In the genomic region with DNA sequence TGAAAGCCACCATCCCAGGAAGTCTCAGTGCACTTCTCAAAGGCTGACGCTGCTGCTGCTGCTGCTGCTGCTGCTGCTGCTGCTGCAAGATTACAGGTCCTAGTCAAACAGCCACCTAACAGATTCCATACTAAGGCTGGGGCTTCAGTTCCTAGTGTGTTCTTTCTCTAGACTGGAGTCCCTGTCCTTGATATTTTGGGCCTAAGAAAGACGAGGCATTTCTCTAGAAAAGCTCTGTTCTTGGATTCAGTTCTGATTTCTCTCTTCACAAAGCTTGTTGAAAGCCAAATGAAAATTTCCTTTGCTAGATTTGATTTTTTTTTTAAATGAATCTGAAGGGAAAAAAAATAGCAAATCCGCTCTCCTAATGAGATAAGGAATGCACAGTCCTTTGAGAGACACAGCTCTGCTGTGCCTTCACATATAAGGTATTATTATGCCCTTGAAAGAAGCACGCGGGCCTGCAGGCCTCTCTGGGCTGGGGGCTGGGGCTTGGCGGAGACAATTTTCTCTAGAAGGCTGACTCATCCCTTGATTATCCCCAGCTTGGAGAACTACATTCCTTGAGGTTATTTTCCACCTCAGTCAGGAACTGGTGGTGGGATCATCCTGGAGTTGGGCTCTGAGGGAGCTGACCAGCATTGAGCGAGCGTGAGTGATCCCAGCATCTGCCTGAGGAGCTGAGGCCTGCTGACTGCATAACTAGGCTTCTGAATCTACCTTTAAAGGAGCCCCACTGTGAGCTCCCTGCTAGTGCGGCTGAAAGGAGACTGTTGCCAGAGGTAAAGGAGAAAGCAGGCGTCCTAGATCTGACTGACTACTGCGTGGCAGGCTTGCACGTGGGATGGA, we compare ENCODE assay signal across 12 mouse cellular contexts. TPM values are rescaled to one million over a fixed set of nuclear protein-coding genes. Genes with fewer than 3 reads are reported as not detected.
A peak's percentile ranks its signal among the peaks of the same experiment; 100 is the strongest.
DNase-seq lines count a peak whose midpoint lies in the region; ATAC-seq and TF ChIP-seq lines count a peak whose summit lies in the region.
"Had no signal": no experiment of that assay in that cellular context is flagged by ENCODE, and none has a peak within 500 bp of the region (broad histone marks: within the 10 kb centered on the region; RNA-seq: fewer than 3 reads in every experiment).

No protein-coding gene starts in this region.

- peak; percentile 59; the same call in 1 of the 2 replicates for TF ChIP-seq EP300 in ES-Bruce4 (IDR thresholded peaks at IDR 0.05; ENCODE audit: insufficient read depth, low read depth, low read length)

- H3K4me3 ChIP-seq in hindbrain, embryonic 15.5 days = no peak overlapping the region
- H3K4me3 ChIP-seq in hindbrain, embryonic 11.5 days (ENCODE audit: low read depth, low read length) = no peak overlapping the region
- no peak overlapping the region for H3K4me3 ChIP-seq in ES-Bruce4 (ENCODE audit: low read depth, low read length)
- no peak overlapping the region for H3K4me3 ChIP-seq in midbrain, embryonic 13.5 days (replicated peaks)
- H3K4me3 ChIP-seq: gastrocnemius, adult 2 months; megakaryocyte, embryonic 14.5 days had no signal

- no peak for TF ChIP-seq POLR2A in ES-Bruce4 (IDR thresholded peaks at IDR 0.05; ENCODE audit: insufficient read depth, low read length)
- no peak for TF ChIP-seq POLR2A in brain, embryonic 14.5 days (IDR thresholded peaks at IDR 0.05; ENCODE audit: borderline replicate concordance, extremely low read depth, insufficient read depth, insufficient read length, poor library complexity, severe bottlenecking)

- no peak for ATAC-seq in hindbrain, embryonic 15.5 days (ENCODE audit: low FRiP score, low read depth)
- no peak for ATAC-seq in hindbrain, embryonic 11.5 days (ENCODE audit: low FRiP score)
- 0 out of 2 replicates have a peak, but pooled peaks have one; percentile 40 for ATAC-seq in midbrain, embryonic 13.5 days

- no peaks in the 10 kb centered on the region for H3K9me3 ChIP-seq in hindbrain, embryonic 15.5 days
- no peaks in the 10 kb centered on the region for H3K9me3 ChIP-seq in hindbrain, embryonic 11.5 days (ENCODE audit: control insufficient read depth, low read length)
- no peaks in the 10 kb centered on the region for H3K9me3 ChIP-seq in ES-Bruce4 (replicated peaks; ENCODE audit: control insufficient read depth, insufficient read depth, low read length, poor library complexity, severe bottlenecking)
- no peaks in the 10 kb centered on the region for H3K9me3 ChIP-seq in midbrain, embryonic 13.5 days

- no peak for DNase-seq in hindbrain, embryonic 11.5 days (ENCODE audit: low spot score)
- DNase-seq in brain, embryonic 14.5 days (ENCODE audit: low read depth) = peak; percentile 31
- no peak for DNase-seq in cerebellum, postnatal 14 days
- no peak for DNase-seq in ovary, postnatal 14 days (ENCODE audit: low spot score)
- no peak for DNase-seq in spleen, adult 12 weeks (ENCODE audit: low spot score)
- DNase-seq: gastrocnemius, adult 2 months; heart, postnatal 10 days had no signal

- no peak for TF ChIP-seq CTCF in ES-Bruce4 (IDR thresholded peaks at IDR 0.05; ENCODE audit: low read depth, low read length)
- no peak for TF ChIP-seq CTCF in brain, embryonic 14.5 days (IDR thresholded peaks at IDR 0.05; ENCODE audit: borderline replicate concordance, extremely low read depth, insufficient read depth, insufficient read length)

- H3K9ac ChIP-seq in hindbrain, embryonic 15.5 days = no peak overlapping the region
- H3K9ac ChIP-seq in hindbrain, embryonic 11.5 days (ENCODE audit: low read depth, low read length) = no peak overlapping the region
- no peak overlapping the region for H3K9ac ChIP-seq in ES-Bruce4 (ENCODE audit: low read depth, poor library complexity, severe bottlenecking)
- no peak overlapping the region for H3K9ac ChIP-seq in midbrain, embryonic 13.5 days (replicated peaks)
- H3K9ac ChIP-seq: liver, embryonic 14.5 days had no signal

- WGBS in hindbrain, embryonic 15.5 days = 30% methylated on average over 12 of the region's 12 CpGs
- 28% methylated on average over 12 of the region's 12 CpGs for WGBS in hindbrain, embryonic 11.5 days
- 22% methylated on average over 12 of the region's 12 CpGs for WGBS in midbrain, embryonic 13.5 days

- no peaks in the 10 kb centered on the region for H3K27me3 ChIP-seq in hindbrain, embryonic 15.5 days
- H3K27me3 ChIP-seq in hindbrain, embryonic 11.5 days (ENCODE audit: control insufficient read depth, insufficient read depth, low read length) = no peaks in the 10 kb centered on the region
- no peaks in the 10 kb centered on the region for H3K27me3 ChIP-seq in ES-Bruce4 (ENCODE audit: control insufficient read depth, insufficient read depth, low read length, poor library complexity, severe bottlenecking)
- no peaks in the 10 kb centered on the region for H3K27me3 ChIP-seq in midbrain, embryonic 13.5 days

- no peak overlapping the region for H3K4me2 ChIP-seq in hindbrain, embryonic 15.5 days
- no peak overlapping the region for H3K4me2 ChIP-seq in hindbrain, embryonic 11.5 days (replicated peaks; ENCODE audit: low read depth, low read length)
- no peak overlapping the region for H3K4me2 ChIP-seq in midbrain, embryonic 13.5 days (replicated peaks)

- no peaks in the 10 kb centered on the region for H3K36me3 ChIP-seq in hindbrain, embryonic 15.5 days
- no peaks in the 10 kb centered on the region for H3K36me3 ChIP-seq in hindbrain, embryonic 11.5 days (ENCODE audit: control insufficient read depth, insufficient read depth, low read length)
- H3K36me3 ChIP-seq in ES-Bruce4 (ENCODE audit: control insufficient read depth, insufficient read depth, low read length, poor library complexity, severe bottlenecking) = no peaks in the 10 kb centered on the region
- no peaks in the 10 kb centered on the region for H3K36me3 ChIP-seq in midbrain, embryonic 13.5 days

- H3K4me1 ChIP-seq in hindbrain, embryonic 15.5 days (replicated peaks) = peaks cover 4% of the 10 kb centered on the region; the same call in 1 of the 2 replicates
- no peaks in the 10 kb centered on the region for H3K4me1 ChIP-seq in hindbrain, embryonic 11.5 days (replicated peaks; ENCODE audit: control insufficient read depth, insufficient read depth, low read length)
- peaks cover 3% of the 10 kb centered on the region for H3K4me1 ChIP-seq in ES-Bruce4 (ENCODE audit: control insufficient read depth, insufficient read depth, low read length)
- H3K4me1 ChIP-seq in midbrain, embryonic 13.5 days (replicated peaks) = peaks cover 9% of the 10 kb centered on the region
- H3K4me1 ChIP-seq: megakaryocyte, embryonic 14.5 days had no signal

- peak overlapping the region; percentile 48; the same call in 1 of the 2 replicates for H3K27ac ChIP-seq in hindbrain, embryonic 15.5 days (replicated peaks)
- H3K27ac ChIP-seq in hindbrain, embryonic 11.5 days (ENCODE audit: low read depth, low read length) = no peak overlapping the region
- peak overlapping the region; percentile 75 for H3K27ac ChIP-seq in ES-Bruce4 (ENCODE audit: insufficient read depth, low read length)
- H3K27ac ChIP-seq in midbrain, embryonic 13.5 days = peak overlapping the region; percentile 52
- H3K27ac ChIP-seq: gastrocnemius, adult 2 months; liver, embryonic 14.5 days had no signal

RNA-seq across cellular contexts. Expression of a gene that starts 21.2 kb away (rescaled TPM):
- 11.9 and 14.4 TPM in 2 replicates for polyA plus RNA-seq in hindbrain, embryonic 15.5 days (2015; fragmentation: Nextera tagmentation; extraction: Ambion mirVana)
- polyA plus RNA-seq in hindbrain, embryonic 11.5 days (2014; fragmentation: Nextera tagmentation; extraction: Ambion mirVana) = 5.7 and 6.1 TPM in 2 replicates
- 7.1 and 9.6 TPM in 2 replicates for polyA plus RNA-seq in ES-Bruce4 (2011; ENCODE audit: insufficient read depth, insufficient read length, low read depth, missing spikeins)
- 5.7 and 10.6 TPM in 2 replicates for polyA plus RNA-seq in brain, embryonic 14.5 days (2012; rRNA removed)
- polyA plus RNA-seq in midbrain, embryonic 13.5 days (2015; fragmentation: Nextera tagmentation; extraction: Ambion mirVana) = 3.4 and 6.0 TPM in 2 replicates
